Mouse (Mus musculus): ENCODE measurements around the gene Accs.
A peak's percentile ranks its signal among the peaks of the same experiment; 100 is the strongest.

Accs gene

GRCm38 (mm10) chr2:93849505-93850089 lies at the start of gene Accs:
Accs (minus strand) TSS chr2:93849943.
- DNase-seq (ENCODE audit: low spot score in 2 of 2) = peak; percentile 39 to 53

DNA sequence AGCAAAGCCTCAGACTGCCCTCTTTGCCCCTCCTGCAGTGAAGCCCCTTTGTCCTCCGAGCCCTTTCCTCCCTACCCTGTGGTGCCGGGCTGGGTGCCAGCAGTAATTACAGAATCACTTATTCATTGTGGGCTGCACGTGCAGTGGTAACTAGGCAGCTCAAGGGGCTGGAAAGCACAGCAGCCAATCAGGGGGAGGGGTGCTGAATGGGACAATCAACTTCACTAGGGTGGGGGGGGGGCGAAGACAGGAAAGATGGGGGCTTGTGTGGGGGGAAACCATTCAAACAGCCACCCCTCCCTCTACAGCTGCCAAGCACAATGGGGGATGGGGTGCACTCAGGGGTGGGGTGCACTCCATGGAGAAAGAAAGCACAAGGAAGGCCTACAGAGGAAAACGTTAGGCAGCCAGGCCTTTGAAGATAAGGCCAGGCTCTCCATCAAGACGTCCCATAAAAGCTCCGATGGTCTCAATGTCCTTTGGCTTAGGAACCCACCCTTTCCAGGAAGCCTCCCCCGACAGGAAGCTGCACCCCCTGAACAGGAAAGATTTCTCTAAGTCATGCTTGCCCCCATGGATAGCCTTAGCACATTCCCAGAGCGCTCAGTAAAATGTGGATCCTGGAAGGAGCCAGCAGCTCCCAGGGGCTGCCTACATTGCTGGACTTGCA lies 42.0 kb upstream of the Accs start:
- DNase-seq (ENCODE audit: low spot score in 2 of 2) = peak; percentile 49 to 80

DNA sequence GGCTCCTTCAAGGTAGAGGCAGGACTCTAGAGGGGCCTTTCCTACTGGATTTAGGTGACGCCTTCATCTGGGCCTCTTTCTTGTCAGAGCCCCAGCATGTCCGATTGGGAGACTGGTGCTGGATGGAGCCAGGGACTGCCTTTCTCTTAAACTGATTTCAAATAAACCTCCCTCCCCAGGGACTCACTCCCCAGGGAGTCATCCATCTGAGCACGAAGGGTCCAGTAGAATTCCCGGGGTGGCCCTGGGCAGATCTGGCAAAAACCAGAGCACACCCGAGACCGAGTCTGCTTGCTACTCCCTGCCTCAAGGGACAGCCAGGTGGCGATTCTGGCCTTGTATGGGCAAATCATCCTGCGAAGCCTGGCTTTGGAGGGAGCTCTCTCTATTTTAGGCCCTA lies 40.4 kb upstream of the Accs start:
- DNase-seq (ENCODE audit: low spot score in 2 of 2) = no peak

DNA sequence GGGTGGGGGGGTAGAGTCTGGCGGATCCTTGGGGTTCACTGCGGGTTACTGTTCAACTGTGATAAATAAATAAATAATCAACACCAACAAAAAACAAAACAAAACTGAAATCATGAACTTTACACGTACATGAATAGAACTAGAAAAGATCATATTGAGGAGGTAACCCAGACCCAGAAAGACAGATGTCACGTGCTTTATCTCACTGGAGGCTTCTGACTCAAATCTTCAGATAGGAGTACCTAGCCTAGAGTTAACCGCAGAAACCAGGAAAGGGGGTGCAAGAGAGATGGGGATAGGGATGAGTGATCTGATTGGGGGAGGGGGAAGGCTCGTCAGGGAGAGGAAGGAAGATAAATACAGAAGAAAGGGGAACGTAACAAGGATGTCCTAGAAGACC lies 39.3 kb upstream of the Accs start:
- DNase-seq (ENCODE audit: low spot score in 2 of 2) = no peak

DNA sequence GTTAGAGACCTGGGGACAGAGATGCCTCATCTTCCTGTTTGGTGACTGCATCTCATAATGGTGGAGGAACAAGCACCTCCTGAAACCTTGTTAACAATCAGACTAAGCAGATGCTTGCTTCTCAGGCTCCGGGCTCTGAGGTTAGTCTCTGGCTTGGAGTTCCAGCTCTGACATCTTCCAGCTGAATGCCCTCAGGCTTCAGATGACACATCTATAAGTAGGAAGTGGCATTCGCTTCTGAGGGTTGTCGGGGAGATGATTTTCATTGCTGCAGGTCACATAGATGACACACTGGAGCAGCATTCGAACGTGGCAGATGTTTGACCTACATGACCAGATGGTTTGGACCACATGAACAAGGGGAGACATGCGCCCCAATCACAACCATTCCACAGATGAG lies 38.6 kb upstream of the Accs start:
- DNase-seq (ENCODE audit: low spot score in 2 of 2) = no peak

GRCm38 (mm10) chr2:93887273-93887672 lies 37.5 kb upstream of the Accs start:
- DNase-seq (ENCODE audit: low spot score in 2 of 2) = no peak

GRCm38 (mm10) chr2:93886013-93886794 lies 36.5 kb upstream of the Accs start:
- no peak for DNase-seq (ENCODE audit: low spot score in 2 of 2)

- no peak for DNase-seq (ENCODE audit: low spot score in 2 of 2)
Observed at GRCm38 (mm10) chr2:93883066-93883465, 33.3 kb upstream of the Accs start.

GRCm38 (mm10) chr2:93881640-93882367 lies 32.1 kb upstream of the Accs start:
- no peak for DNase-seq (ENCODE audit: low spot score in 2 of 2)

DNA sequence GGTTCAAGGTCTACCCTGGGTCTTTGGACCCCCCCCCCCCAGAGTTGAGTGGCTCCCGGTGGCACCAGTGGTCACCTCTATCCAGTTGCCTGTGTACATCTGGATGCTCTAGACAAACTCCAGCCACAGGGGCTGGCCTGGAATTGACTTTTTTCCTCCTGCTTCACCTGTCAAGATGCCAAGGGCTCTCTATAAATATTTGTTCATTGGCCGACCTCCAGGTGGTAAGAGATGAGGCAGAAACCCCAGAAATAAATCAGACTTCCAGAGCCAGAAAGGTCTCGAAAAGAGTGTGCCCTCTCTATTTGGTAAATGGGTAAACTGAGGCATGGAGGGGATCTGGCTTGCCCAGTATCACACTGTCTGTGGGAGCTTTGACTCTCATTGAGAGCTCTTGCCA lies 31.2 kb upstream of the Accs start:
- no peak for DNase-seq (ENCODE audit: low spot score in 2 of 2)

DNA sequence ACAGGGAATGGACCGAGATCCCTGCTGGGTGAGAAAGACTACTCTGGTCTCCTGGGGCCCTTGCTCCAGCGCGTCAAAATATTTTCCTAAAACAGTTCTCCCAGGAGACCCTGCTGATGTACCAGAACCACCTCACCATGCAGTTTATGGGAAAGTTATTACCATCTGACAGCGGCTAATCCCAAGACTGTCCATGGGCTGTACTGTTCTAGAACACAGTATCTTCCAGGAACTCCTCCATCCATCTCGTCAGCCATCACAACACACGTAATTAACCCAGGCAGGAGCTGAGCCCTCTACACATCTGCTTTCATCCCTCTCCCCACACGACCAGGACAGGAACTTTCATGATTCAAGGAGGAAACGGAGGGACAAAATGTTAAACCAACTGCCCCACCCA lies 30.7 kb upstream of the Accs start:
- DNase-seq (ENCODE audit: low spot score in 2 of 2) = no peak

- DNase-seq (ENCODE audit: low spot score in 2 of 2) = no peak
Observed at GRCm38 (mm10) chr2:93877005-93877404, 27.3 kb upstream of the Accs start.

DNA sequence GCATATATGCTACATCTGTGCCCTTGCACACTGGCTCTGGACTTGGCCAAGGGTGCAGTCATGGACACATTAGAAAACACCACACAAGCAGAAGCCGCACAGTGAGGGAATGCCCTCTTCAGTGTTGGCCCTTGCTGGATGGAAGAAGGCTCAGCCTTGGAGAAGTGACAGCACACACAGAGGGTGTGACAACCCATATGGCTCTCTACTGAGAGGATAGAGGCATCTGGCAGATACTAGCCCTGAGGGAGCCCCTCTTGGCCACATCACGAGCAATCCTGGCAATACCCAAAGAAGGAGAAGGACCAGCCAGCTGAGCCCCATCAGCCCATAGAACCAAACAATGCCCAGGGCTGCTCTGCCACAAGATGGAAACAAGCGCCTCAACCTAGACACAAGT lies 24.9 kb upstream of the Accs start:
- peak in 1 of 2 experiments; percentile 49 for DNase-seq (ENCODE audit: low spot score in 2 of 2)

- DNase-seq (ENCODE audit: low spot score in 2 of 2) = no peak
Observed at GRCm38 (mm10) chr2:93874227-93874514, 24.4 kb upstream of the Accs start.

GRCm38 (mm10) chr2:93873449-93874226 lies 23.9 kb upstream of the Accs start:
- DNase-seq (ENCODE audit: low spot score in 2 of 2) = no peak

DNA sequence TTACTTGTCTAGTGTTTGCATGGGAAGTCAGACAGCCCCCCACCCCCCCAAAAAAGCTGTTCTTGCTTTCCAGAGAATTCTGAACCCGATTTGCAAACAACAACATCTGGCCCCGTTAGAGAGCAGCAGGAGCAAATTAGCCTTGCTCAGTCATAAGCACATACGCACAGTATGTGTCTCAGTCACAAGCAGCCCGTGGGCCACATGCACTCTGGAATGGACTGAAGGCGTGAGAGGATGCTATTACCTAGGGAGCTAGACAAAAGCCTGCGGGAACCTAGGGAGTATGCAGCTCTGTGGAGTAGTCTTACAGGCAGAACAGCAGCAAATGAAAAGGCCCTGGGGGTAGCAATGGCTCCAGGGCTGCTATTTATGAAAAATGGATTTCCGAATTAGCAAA lies 22.5 kb upstream of the Accs start:
- no peak for DNase-seq (ENCODE audit: low spot score in 2 of 2)

DNA sequence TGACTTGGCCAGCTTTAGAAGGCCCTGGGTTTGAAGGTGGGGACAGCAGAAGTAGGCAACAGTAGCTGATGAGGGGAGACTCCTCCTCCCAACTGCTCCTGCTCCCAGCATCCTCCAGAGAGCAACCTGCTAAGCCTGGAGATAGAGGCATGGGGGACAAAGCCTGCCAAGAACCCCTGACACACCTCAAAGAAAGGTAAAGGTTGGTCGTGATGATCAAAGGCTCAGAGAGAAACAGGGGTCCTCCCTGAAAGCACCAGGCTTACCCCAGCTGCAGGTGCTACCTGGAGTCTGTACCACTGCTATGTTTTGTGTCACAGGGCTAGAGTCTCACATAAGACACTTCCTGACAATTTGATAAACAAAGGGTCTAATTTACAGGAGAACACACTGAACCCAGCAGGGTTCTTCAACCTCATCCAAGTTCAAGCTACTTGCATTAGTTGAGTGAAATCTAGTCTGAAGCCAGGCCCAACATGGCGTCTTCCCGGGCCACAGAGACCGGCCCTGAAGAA lies 21.7 kb upstream of the Accs start:
- DNase-seq (ENCODE audit: low spot score in 2 of 2) = no peak

DNA sequence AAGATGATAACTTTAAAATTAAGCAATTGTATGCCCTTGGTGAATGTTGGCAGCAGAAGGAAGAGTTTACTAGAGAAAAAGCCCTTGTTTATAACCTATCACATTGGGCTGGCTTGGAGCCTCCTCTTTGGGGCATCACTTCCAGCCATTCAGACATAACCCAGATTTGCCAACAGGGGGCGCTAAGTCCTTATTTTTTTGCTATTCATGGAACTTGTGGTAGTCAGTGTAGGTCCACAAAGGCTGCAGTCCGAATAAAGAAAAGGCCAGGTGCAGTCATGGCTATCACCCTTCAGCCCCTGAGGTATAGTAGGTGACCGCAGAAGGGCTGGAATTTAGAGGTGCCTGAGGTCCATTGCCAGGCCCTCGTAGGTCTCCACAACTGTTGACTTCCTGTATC lies 21.1 kb upstream of the Accs start:
- peak; percentile 73 to 78 for DNase-seq (ENCODE audit: low spot score in 2 of 2)

DNA sequence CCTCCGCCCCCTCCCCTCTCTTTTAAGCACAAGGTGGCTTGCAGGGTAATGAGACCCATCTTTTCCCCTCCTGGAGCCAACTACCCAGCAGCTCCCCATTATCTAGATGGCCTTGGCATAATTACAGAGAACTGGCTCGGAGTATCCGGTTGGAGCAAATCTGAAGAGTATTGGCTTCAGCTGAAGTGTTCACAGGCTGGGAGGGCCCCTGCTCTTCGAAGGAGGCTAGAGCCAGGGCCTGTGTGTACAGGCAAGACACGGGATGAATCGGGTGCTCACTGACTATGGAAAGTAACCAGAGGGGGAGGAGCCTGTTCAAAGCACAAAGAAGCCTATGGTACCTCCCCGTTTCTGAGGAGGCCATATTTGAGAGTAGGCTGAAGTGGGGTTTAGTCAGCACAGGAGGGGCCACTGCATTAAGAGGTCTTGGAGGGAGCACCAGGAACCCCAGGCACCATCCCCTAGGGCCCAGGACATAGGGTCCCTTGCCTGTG lies 19.4 kb upstream of the Accs start, which contains the start of gene Accsl:
TSS of gene Accsl (minus strand) at position 51 of the 494 bp plus-strand sequence.
- no peak for DNase-seq (ENCODE audit: low spot score in 2 of 2)

- no peak for DNase-seq (ENCODE audit: low spot score in 2 of 2)
Observed at GRCm38 (mm10) chr2:93868566-93868965, 18.8 kb upstream of the Accs start.

DNA sequence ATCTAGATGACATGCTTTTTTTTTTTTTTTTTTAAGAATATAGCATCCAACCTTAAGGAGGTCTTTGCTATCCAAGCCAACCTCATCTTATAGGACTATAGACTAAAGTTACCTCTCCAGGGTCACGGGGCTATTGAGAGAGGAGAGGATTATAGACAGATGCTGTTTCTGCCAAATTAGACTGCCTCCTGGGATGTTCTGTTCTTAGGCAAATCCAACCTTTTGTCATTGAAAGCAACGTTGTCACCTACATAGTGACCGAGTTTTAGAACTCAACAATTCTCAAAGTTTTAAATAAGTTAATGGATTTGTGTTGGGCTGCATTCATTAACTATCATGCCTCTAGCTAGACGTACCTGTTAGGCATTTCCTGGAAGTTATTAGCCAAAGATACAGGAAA lies 13.5 kb upstream of the Accs start:
- DNase-seq (ENCODE audit: low spot score in 2 of 2) = no peak

All from cerebellum, postnatal 4 days (tissue).